Comparison of ENCODE assay signal across 25 mouse cellular contexts in genomic region chr10:58855814-58856213, GRCm38 (mm10). TPM values are rescaled to one million over a fixed set of nuclear protein-coding genes. Genes with fewer than 3 reads are reported as not detected.
DNase-seq lines count a peak whose midpoint lies in the region; ATAC-seq and TF ChIP-seq lines count a peak whose summit lies in the region.
"Had no signal": no experiment of that assay in that cellular context is flagged by ENCODE, and none has a peak within 500 bp of the region (broad histone marks: within the 10 kb centered on the region; RNA-seq: fewer than 3 reads in every experiment).

No protein-coding gene starts in this region.

- H3K36me3 ChIP-seq in forebrain, embryonic 12.5 days (replicated peaks), result no peaks in the 10 kb centered on the region
- no peaks in the 10 kb centered on the region for H3K36me3 ChIP-seq in forebrain, postnatal 0 days (ENCODE audit: insufficient read depth)
- H3K36me3 ChIP-seq in hindbrain, embryonic 13.5 days, result no peaks in the 10 kb centered on the region
- H3K36me3 ChIP-seq in hindbrain, embryonic 10.5 days, result no peaks in the 10 kb centered on the region
- H3K36me3 ChIP-seq in lung, embryonic 15.5 days, result no peaks in the 10 kb centered on the region
- no peaks in the 10 kb centered on the region for H3K36me3 ChIP-seq in neural tube, embryonic 13.5 days
- H3K36me3 ChIP-seq: embryonic facial prominence, embryonic 10.5 days; embryonic facial prominence, embryonic 13.5 days; heart, embryonic 10.5 days; heart, embryonic 13.5 days; hindbrain, embryonic 12.5 days had no signal

- H3K27me3 ChIP-seq in forebrain, embryonic 12.5 days, result no peaks in the 10 kb centered on the region
- H3K27me3 ChIP-seq in forebrain, postnatal 0 days (ENCODE audit: insufficient read depth, low read length), result no peaks in the 10 kb centered on the region
- H3K27me3 ChIP-seq in hindbrain, embryonic 13.5 days, result 0 out of 2 replicates have a peak, but pooled peaks cover 2% of the 10 kb centered on the region
- no peaks in the 10 kb centered on the region for H3K27me3 ChIP-seq in hindbrain, embryonic 10.5 days (ENCODE audit: insufficient read depth, poor library complexity, severe bottlenecking)
- no peaks in the 10 kb centered on the region for H3K27me3 ChIP-seq in lung, embryonic 15.5 days
- no peaks in the 10 kb centered on the region for H3K27me3 ChIP-seq in neural tube, embryonic 13.5 days
- H3K27me3 ChIP-seq: embryonic facial prominence, embryonic 13.5 days; hindbrain, embryonic 12.5 days had no signal

- no peak for TF ChIP-seq CTCF in forebrain, postnatal 0 days (IDR thresholded peaks at IDR 0.05; ENCODE audit: low read depth)

- no peak overlapping the region for H3K9ac ChIP-seq in forebrain, embryonic 12.5 days
- H3K9ac ChIP-seq in forebrain, postnatal 0 days, result no peak overlapping the region
- H3K9ac ChIP-seq in hindbrain, embryonic 13.5 days, result no peak overlapping the region
- H3K9ac ChIP-seq in lung, embryonic 15.5 days, result no peak overlapping the region
- peak overlapping the region; percentile 13; the same call in 1 of the 2 replicates for H3K9ac ChIP-seq in neural tube, embryonic 13.5 days
- H3K9ac ChIP-seq: embryonic facial prominence, embryonic 13.5 days; hindbrain, embryonic 12.5 days had no signal

- 75% methylated on average over 9 of the region's 9 CpGs for WGBS in forebrain, embryonic 12.5 days
- 60% methylated on average over 9 of the region's 9 CpGs for WGBS in forebrain, postnatal 0 days
- WGBS in hindbrain, embryonic 13.5 days, result 77% methylated on average over 9 of the region's 9 CpGs
- WGBS in hindbrain, embryonic 10.5 days, result 71% methylated on average over 9 of the region's 9 CpGs
- WGBS in lung, embryonic 15.5 days, result 37% methylated on average over 9 of the region's 9 CpGs
- 67% methylated on average over 9 of the region's 9 CpGs for WGBS in neural tube, embryonic 13.5 days

- peaks cover 26% of the 10 kb centered on the region for H3K4me1 ChIP-seq in forebrain, embryonic 12.5 days
- peaks cover 21% of the 10 kb centered on the region for H3K4me1 ChIP-seq in forebrain, postnatal 0 days (ENCODE audit: insufficient read depth)
- H3K4me1 ChIP-seq in hindbrain, embryonic 13.5 days (replicated peaks), result peaks cover 26% of the 10 kb centered on the region
- H3K4me1 ChIP-seq in hindbrain, embryonic 10.5 days (replicated peaks), result peaks cover 24% of the 10 kb centered on the region
- peaks cover 11% of the 10 kb centered on the region; the same call in 1 of the 2 replicates for H3K4me1 ChIP-seq in lung, embryonic 15.5 days
- H3K4me1 ChIP-seq in neural tube, embryonic 13.5 days (replicated peaks), result peaks cover 31% of the 10 kb centered on the region

- 0 out of 2 replicates have a peak overlapping the region, but pooled peaks have one; percentile 8 for H3K27ac ChIP-seq in forebrain, embryonic 12.5 days
- H3K27ac ChIP-seq in forebrain, postnatal 0 days (ENCODE audit: low read depth, low read length), result no peak overlapping the region
- H3K27ac ChIP-seq in hindbrain, embryonic 13.5 days, result no peak overlapping the region
- no peak overlapping the region for H3K27ac ChIP-seq in hindbrain, embryonic 10.5 days
- peak overlapping the region; percentile 84 for H3K27ac ChIP-seq in lung, embryonic 15.5 days
- H3K27ac ChIP-seq in neural tube, embryonic 13.5 days (replicated peaks), result peak overlapping the region; percentile 35; the same call in 1 of the 2 replicates
- H3K27ac ChIP-seq: embryonic facial prominence, embryonic 10.5 days; embryonic facial prominence, embryonic 13.5 days; heart, adult 2 months; heart, embryonic 10.5 days; hindbrain, embryonic 12.5 days had no signal

- ATAC-seq in forebrain, embryonic 12.5 days (ENCODE audit: low FRiP score), result no peak
- no peak for ATAC-seq in forebrain, postnatal 0 days
- 0 out of 2 replicates have a peak, but pooled peaks have one; percentile 8 for ATAC-seq in hindbrain, embryonic 13.5 days (ENCODE audit: low FRiP score)
- no peak for ATAC-seq in lung, embryonic 15.5 days (ENCODE audit: borderline replicate concordance, extremely low read depth, low FRiP score, low TSS enrichment)
- ATAC-seq in neural tube, embryonic 13.5 days (ENCODE audit: low read depth), result peak; percentile 52; the same call in 1 of the 2 replicates
- ATAC-seq: activated CD4-positive, CD25-positive, alpha-beta regulatory T cell, adult 4 months had no signal

- H3K4me2 ChIP-seq in forebrain, embryonic 12.5 days, result no peak overlapping the region
- H3K4me2 ChIP-seq in forebrain, postnatal 0 days (ENCODE audit: low read depth), result no peak overlapping the region
- H3K4me2 ChIP-seq in hindbrain, embryonic 13.5 days, result no peak overlapping the region
- peak overlapping the region; percentile 12; the same call in 1 of the 2 replicates for H3K4me2 ChIP-seq in lung, embryonic 15.5 days
- no peak overlapping the region for H3K4me2 ChIP-seq in neural tube, embryonic 13.5 days
- H3K4me2 ChIP-seq: embryonic facial prominence, embryonic 13.5 days; hindbrain, embryonic 12.5 days had no signal

- no peak for DNase-seq in forebrain, postnatal 0 days
- no peak for DNase-seq in hindbrain, embryonic 10.5 days (ENCODE audit: low spot score)
- DNase-seq in lung, postnatal 10 days, result no peak
- DNase-seq in neural tube, embryonic 10.5 days (ENCODE audit: extremely low spot score, low spot score), result no peak
- DNase-seq: adrenal gland, adult 8-10 months; adrenal gland, postnatal 25 days; cerebellum, adult 11-12 months; cerebellum, adult 8-10 months; cerebellum, postnatal 36 days; embryo, embryonic 11 days; gastrocnemius, postnatal 25 days; heart, adult 2 months; heart, postnatal 14 days; heart, postnatal 4 days had no signal

- no peaks in the 10 kb centered on the region for H3K9me3 ChIP-seq in forebrain, embryonic 12.5 days
- H3K9me3 ChIP-seq in forebrain, postnatal 0 days (ENCODE audit: low read length), result no peaks in the 10 kb centered on the region
- H3K9me3 ChIP-seq in hindbrain, embryonic 13.5 days, result no peaks in the 10 kb centered on the region
- no peaks in the 10 kb centered on the region for H3K9me3 ChIP-seq in hindbrain, embryonic 10.5 days
- no peaks in the 10 kb centered on the region for H3K9me3 ChIP-seq in lung, embryonic 15.5 days
- no peaks in the 10 kb centered on the region for H3K9me3 ChIP-seq in neural tube, embryonic 13.5 days
- H3K9me3 ChIP-seq: embryonic facial prominence, embryonic 10.5 days; embryonic facial prominence, embryonic 13.5 days; heart, embryonic 10.5 days; heart, embryonic 13.5 days; hindbrain, embryonic 12.5 days had no signal

- H3K4me3 ChIP-seq in forebrain, embryonic 12.5 days (replicated peaks), result no peak overlapping the region
- no peak overlapping the region for H3K4me3 ChIP-seq in forebrain, postnatal 0 days (ENCODE audit: low read depth, low read length)
- H3K4me3 ChIP-seq in hindbrain, embryonic 13.5 days, result no peak overlapping the region
- no peak overlapping the region for H3K4me3 ChIP-seq in hindbrain, embryonic 10.5 days
- H3K4me3 ChIP-seq in lung, embryonic 15.5 days, result no peak overlapping the region
- H3K4me3 ChIP-seq in neural tube, embryonic 13.5 days, result no peak overlapping the region
- H3K4me3 ChIP-seq: embryonic facial prominence, embryonic 10.5 days; embryonic facial prominence, embryonic 13.5 days; erythroblast, embryonic 14.5 days; heart, adult 2 months; heart, embryonic 10.5 days; heart, embryonic 13.5 days; hindbrain, embryonic 12.5 days had no signal

RNA-seq across cellular contexts. Expression of gene Sh3rf3, which starts 42.7 kb away (rescaled TPM):
- 3.1 and 3.8 TPM in 2 replicates for polyA plus RNA-seq in forebrain, embryonic 12.5 days (2016; fragmentation: Nextera tagmentation; extraction: Ambion mirVana)
- 35.5 and 38.1 TPM in 2 replicates for total RNA-seq in forebrain, postnatal 0 days (2014; rRNA removed)
- 6.6 and 10.1 TPM in 2 replicates for polyA plus RNA-seq in forebrain, postnatal 0 days (2015; fragmentation: Nextera tagmentation; extraction: Ambion mirVana)
- polyA plus RNA-seq in hindbrain, embryonic 13.5 days (2015; fragmentation: Nextera tagmentation; extraction: Ambion mirVana), result 2.3 and 3.2 TPM in 2 replicates
- 0.75 and 1.1 TPM in 2 replicates for polyA plus RNA-seq in hindbrain, embryonic 10.5 days (2016; fragmentation: Nextera tagmentation; extraction: Ambion mirVana)
- 2.4 and 2.9 TPM in 2 replicates for polyA plus RNA-seq in lung, embryonic 15.5 days (2015; fragmentation: Nextera tagmentation; extraction: Ambion mirVana)
- 4.6 and 5.6 TPM in 2 replicates for polyA plus RNA-seq in neural tube, embryonic 13.5 days (2015; fragmentation: Nextera tagmentation; extraction: Ambion mirVana)
- polyA plus RNA-seq: activated CD4-positive, CD25-positive, alpha-beta regulatory T cell, adult 4 months; erythroblast, embryonic 14.5 days had no signal

Comparison
In these comparisons a context has a peak if more than half of its experiments do, and no peak if none do; other contexts are left out.
1. H3K27ac ChIP-seq: peak in forebrain, embryonic 12.5 days (single experiment), lung, embryonic 15.5 days (single experiment) and neural tube, embryonic 13.5 days (single experiment); none in forebrain, postnatal 0 days (single experiment), hindbrain, embryonic 13.5 days (single experiment) and hindbrain, embryonic 10.5 days (single experiment).
2. ATAC-seq: peak in hindbrain, embryonic 13.5 days (single experiment) and neural tube, embryonic 13.5 days (single experiment); none in forebrain, embryonic 12.5 days (single experiment), forebrain, postnatal 0 days (single experiment) and lung, embryonic 15.5 days (single experiment).